Mouse (Mus musculus): ENCODE results near the gene Fam177a.
"Not testable (repeated sequence)": the region's sequence is repeated elsewhere in the genome, so short reads cannot be mapped to it uniquely, and the experiment has no call there.

DNA sequence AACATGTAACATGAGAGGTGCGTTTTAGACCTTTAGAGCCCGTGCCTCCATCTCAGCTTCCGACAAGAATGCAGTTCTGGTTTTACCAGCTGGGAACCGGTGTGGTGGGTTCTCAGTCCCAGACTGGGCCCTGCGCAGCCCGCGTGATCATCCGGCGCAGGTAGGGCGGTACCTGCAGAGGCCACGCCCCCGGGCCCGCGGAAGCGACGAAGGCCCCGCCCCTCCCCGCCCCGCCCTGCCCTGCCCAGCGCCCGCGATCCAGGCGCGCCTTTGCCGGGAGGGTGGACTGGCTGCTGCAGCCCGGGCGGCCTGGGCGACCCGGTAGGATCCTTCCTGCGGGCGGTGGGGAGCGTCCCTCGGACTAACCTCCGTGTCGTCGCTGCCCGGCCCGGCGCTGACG lies at the start of gene Fam177a:
- not testable (repeated sequence) for TF ChIP-seq CHD2 (IDR thresholded peaks at IDR 0.05; ENCODE audit: low read depth, low read length); HCFC1 (IDR thresholded peaks at IDR 0.05; ENCODE audit: borderline replicate concordance, insufficient read depth, low read length); ZNF384 (IDR thresholded peaks at IDR 0.05; ENCODE audit: low read depth, low read length)
